Mouse (Mus musculus) bone marrow macrophage, adult 2 months (primary cell): ENCODE results near the gene Ect2.

Experiments used
- CTCF ChIP-seq: IDR thresholded peaks from 2 replicates; pipeline ENCODE4 v1.5.1; 2012; ENCODE audit warnings: low read depth, mild to moderate bottlenecking, low read length, moderate library complexity
- POLR2A ChIP-seq: IDR thresholded peaks from 2 replicates; pipeline ENCODE4 v1.6.1; 2012; ENCODE audit warnings: mild to moderate bottlenecking, low read depth, low read length, borderline replicate concordance

GRCm38 (mm10) chr3:27195573-27196227 lies 42.0 kb upstream of the Ect2 start:
- TF ChIP-seq CTCF, result no peak
- no peak for TF ChIP-seq POLR2A
